Mouse (Mus musculus): ENCODE results near the gene Olfr651.

Olfr651 gene

DNA sequence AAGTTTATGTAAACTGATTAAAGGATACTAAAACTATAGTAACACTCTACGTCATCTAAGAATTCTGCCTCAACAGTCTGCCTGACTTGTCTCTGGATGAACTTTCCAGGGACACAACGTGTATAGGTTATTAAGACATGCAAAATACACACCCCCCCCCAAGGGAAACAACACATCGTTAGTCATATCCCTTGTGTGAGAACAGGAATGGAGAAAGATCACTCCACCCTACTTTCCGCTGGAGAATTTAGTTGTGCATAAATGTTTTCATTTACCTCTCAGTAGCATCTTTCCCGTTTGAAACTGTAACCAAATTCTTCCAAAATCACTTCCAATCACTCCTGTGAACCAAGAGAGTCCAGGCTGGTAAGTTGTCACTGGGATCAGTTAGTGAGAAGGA lies at the start of gene Olfr651:
Olfr651 (plus strand) TSS at position 301 of the 400 bp plus-strand sequence.
- 71% methylated on average over 5 of the region's 5 CpGs for WGBS

DNA sequence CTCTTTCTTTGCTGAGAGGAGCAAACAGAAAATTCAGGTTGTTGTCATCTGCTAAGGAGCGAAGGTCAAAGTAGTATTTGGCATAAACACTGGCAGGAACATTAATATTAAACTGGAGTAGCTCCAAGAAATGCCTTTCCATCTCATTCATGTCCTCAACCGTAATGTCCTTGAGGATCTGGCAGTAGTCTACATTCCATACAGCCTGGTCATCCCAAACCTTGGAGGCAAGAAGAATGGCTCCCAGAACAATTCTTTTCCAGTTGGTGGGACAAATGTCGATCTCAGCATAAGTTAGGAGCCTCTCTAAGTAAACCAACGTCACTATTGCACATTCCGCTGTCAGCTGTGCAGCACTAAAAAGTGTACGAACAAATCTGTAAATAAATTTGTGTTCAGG lies 48.7 kb upstream of the Olfr651 start:
- WGBS: 77% methylated on average over 6 of the region's 6 CpGs

- WGBS: 5% methylated on average over 48 of the region's 59 CpGs
Observed at GRCm38 (mm10) chr7:104501589-104502371, 48.2 kb upstream of the Olfr651 start.

GRCm38 (mm10) chr7:104507421-104508065 lies 42.4 kb upstream of the Olfr651 start, which contains the start of gene Trim30d:
Trim30d (minus strand) TSS chr7:104507849.

GRCm38 (mm10) chr7:104552700-104553099 lies 2.8 kb downstream of the Olfr651 start:
- WGBS: 78% methylated on average over 1 of the region's 1 CpGs

GRCm38 (mm10) chr7:104560601-104561000 lies 10.7 kb downstream of the Olfr651 start, which contains the start of gene Olfr652:
Olfr652 (plus strand) TSS chr7:104560901.

GRCm38 (mm10) chr7:104577014-104577413 lies 27.1 kb downstream of the Olfr651 start, which contains the start of gene Olfr653:
Olfr653 (plus strand) TSS chr7:104577314.
- WGBS: 79% methylated on average over 2 of the region's 2 CpGs

- 97% methylated on average over 4 of the region's 4 CpGs for WGBS
Observed at GRCm38 (mm10) chr7:104580846-104581245, 30.9 kb downstream of the Olfr651 start.

DNA sequence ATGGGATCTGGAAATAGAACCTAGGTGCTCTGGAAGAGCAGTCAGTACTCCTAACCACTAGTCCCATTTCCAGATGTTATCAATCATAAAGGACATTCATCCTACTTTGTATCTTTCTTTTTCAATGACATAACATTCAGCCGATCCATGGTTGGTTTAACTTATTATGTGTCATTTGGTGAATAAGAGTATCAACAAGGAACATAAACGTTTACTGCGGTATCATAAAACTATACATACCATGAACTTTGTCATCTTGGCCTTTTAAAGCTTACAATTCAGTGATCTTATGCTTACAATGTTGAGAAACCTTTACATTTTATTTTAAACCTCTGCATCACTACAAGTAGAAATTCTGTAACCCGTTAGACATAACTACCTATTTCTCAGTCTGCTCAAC lies 31.5 kb downstream of the Olfr651 start:
- 91% methylated on average over 4 of the region's 4 CpGs for WGBS

DNA sequence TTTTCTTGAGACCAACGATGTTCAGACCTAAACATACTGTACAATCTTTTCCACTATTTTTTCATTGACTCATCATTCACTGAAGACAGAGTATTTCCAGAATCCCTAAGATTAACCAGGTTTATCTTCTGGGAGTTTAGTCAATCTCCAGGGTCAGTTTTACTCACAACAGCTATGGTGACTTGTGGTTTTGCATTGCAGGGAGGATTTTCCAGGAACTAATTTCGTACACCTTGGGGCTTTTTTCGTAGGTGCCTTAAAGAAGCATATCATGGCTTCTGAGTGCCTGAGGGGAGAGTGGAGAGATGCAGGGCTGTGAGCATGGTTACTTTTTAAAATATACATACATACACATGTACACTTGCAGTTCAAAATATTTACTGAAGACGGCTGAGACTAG lies 36.8 kb downstream of the Olfr651 start, which contains the start of gene Olfr654:
Olfr654 (plus strand) TSS at position 301 of the 400 bp plus-strand sequence.
- WGBS: 83% methylated on average over 4 of the region's 4 CpGs

DNA sequence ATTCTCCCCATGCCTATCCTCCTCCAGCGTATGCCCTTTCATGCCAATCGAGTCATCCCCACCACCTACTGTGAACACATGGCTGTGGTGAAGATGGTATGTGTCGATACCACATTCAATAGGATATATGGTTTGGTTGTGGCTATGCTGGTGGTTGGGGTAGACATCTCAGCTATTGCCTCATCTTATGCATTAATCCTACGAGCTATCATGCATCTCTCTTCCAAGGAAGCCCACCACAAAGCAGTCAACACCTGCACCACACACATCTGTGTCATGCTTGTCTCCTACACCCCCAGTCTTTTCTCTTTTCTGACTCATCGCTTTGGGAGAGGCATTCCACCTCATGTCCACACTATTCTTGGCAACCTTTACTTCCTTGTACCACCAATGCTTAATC lies 38.3 kb downstream of the Olfr651 start:
- WGBS: 84% methylated on average over 5 of the region's 5 CpGs

- 82% methylated on average over 2 of the region's 2 CpGs for WGBS
Observed at GRCm38 (mm10) chr7:104601679-104602078, 51.7 kb downstream of the Olfr651 start, which contains the start of gene Olfr655. Olfr655 (minus strand) TSS chr7:104601779.

GRCm38 (mm10) chr7:104603173-104603572 lies 53.2 kb downstream of the Olfr651 start:
- 4% methylated on average over 3 of the region's 3 CpGs for WGBS
